Mouse (Mus musculus) kidney, postnatal 10 days (tissue): ENCODE results near the gene Acp7.
A peak's percentile ranks its signal among the peaks of the same experiment; 100 is the strongest.

Experiments
- DNase-seq: peaks from one replicate; pipeline ENCODE4 v3.0.0; 2021; ENCODE audit warnings: mixed read lengths

Acp7 gene

GRCm38 (mm10) chr7:28573236-28573635 lies 57.9 kb downstream of the Acp7 start:
- DNase-seq, result no peak

- no peak for DNase-seq
These were observed 58.4 kb downstream of the Acp7 start for GRCm38 (mm10) chr7:28572689-28573088.

DNA sequence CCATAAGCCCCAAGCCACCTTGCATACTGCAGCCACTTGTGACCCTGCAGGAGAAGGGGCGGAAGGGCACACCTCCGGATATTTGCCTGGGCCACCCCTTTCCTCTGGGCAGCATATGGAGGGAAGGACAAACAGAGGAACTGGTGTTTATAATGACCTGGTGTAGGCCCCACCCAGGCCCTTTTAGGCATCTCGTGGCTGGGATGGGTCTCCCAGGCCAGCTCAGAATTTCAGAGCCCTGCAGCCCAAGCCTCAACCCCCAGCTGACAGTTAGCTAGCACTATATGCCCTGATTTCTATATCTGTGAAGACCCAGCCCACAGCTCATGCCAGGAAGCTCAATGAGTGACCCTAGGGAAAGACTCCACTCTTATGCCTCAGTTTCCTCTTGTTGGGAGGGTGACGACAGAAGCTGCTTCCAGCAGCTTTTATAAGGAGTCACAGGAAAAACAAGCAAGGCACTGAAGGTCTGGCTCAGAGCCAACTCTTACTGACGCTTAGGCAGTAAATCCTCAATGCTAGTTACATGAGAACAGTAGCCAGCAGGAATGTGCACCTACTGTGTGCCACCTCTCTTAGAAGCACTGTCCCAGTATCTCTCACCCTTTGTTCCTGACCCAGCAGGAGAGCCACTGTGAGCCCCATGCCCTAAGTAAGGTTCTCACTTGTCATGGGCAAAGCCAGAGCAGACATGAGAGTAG lies 60.0 kb downstream of the Acp7 start:
- peak; percentile 75 for DNase-seq

DNA sequence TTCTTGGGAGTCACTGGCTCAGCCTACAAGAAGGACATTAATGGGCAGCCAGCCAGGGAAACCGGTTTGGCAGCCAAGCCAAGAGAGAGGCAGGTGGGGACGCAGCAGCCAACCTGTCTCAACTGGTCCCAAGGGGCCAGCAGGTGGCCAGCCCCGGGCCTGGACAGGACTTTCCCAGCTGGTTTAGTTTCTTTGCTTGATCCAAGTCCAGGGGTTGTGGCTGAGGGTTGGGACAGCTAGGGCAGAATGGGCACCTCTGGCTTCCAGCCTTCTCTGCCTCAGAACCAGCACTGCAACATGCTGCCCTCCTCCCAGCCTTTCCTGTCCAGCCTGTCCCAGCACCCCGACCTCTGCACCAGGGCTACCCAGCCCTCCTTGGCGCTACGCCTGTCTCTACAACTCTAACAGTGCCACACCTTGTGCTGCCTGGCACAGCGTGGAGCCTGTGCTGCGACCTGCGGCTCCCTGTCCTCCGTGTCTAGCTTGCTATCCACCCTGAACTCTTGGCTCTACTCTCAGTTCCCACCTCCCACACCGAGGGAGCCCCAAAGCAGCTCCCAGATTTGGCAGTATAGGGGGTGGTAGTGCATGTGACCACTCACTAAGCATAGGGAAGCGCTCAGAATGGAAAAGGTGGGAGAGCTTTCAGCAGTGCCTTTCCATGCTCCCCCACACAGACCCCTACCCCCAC lies 60.7 kb downstream of the Acp7 start:
- DNase-seq, result peak; percentile 95

DNA sequence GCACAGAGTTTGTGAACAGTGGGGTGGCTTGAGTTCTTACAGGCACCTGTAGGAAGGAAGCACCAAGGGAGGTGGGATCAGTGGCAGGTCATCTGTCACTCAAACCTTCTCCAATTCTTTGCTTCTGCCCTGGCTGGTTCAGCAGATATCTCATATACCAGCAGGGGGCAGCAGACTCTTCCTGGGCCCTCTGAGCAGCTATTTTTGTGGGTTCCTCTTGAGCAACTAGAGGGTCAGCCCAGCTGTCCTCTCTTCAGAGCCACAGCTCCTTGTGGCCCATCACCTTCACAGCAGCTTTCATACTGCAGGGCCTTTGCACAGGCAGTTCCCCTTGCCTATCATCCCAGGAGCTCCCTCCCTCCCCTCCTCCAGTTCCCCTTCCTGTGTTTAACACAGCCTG lies 62.9 kb downstream of the Acp7 start:
- DNase-seq, result peak; percentile 78

GRCm38 (mm10) chr7:28567539-28567938 lies 63.6 kb downstream of the Acp7 start:
- DNase-seq, result no peak

- no peak for DNase-seq
These were observed 65.7 kb downstream of the Acp7 start for GRCm38 (mm10) chr7:28565407-28565806.

GRCm38 (mm10) chr7:28562951-28563350 lies 68.2 kb downstream of the Acp7 start:
- no peak for DNase-seq

GRCm38 (mm10) chr7:28562371-28562770 lies 68.8 kb downstream of the Acp7 start:
- no peak for DNase-seq

DNA sequence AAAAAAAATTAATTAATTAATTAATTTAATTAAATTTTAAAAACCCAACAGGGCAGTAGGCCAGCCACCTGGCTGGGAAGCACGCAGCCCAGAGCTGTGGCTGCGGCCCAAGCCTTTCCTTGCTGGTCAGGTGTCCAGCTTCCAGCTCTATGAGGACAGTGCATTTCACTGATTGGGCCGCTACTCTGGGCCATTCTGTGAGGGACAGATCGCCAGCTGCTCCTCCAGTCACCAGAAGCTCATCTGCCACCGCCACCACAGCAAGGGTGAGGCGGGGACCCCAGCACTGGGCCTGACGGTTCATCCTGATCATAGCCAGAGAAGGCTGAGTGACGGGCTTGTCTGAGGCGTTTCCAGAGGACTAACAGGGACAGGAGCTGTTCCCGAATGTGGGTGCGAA lies 69.2 kb downstream of the Acp7 start:
- no peak for DNase-seq

DNA sequence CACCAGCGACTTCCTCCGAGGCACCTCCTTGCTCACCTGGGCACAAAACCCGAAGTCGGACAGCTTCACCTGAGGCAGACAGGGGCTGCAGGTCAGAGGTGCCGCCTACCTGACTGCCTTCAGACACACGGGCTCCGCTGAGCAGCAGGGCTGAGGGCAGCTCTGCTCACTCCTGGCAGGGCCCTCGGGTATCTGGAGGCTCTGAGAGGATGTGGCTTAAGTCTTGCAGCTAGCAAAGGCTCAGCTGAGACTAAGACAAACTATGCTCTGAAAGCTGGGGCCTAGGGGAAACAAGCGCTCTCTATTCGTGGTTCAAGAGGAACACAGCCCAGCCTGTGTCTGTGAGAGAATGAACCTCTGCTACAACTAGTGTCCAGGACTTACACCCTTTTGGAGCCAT lies 70.3 kb downstream of the Acp7 start:
- DNase-seq, result no peak

DNA sequence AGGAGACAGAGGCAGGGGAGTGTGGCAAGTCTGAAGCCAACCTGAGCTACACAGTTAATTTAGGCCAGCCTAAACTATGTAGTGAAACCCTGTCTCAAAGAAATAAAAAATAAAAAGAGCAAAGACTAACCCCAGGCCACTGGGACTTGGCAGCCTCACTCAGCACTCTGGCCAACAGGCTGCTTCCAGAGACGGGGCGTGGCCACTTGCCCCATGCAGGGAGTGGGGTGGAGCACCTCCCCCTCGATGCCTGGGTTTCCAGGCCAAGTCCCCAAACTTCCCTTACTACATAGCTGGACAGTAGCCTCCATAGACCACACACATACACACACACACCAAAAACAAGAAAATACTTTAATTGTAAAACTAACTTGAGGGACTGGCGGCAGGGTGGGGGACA lies 72.6 kb downstream of the Acp7 start:
- peak; percentile 84 for DNase-seq

DNA sequence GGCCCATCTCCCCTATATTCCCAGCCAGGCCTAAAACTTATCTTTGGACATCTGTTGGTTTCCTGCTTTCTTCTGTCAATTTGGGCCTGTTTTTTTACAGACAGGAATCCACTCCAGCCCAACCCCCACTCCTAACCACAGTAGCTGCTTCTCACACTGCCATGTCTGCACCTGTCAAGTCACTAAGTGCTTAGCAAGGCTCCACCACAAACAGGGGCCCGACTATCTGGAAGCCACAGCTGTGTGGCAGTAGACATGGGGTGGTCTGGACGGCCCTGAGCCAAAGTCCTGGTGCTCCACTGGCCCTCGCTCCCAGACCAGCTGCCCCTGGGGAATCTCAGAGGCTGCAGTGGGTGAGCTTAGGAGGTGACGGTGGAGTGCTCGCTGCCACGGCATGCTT lies 73.4 kb downstream of the Acp7 start:
- no peak for DNase-seq
